Mouse (Mus musculus): ENCODE measurements at regions not wholly inside any gene's neighbourhood (a gene's known extent, or its start where the extent isn't known, plus 50 kb on each side); places are given as distances from the start of the nearest gene placed in this dataset.
"Not testable (repeated sequence)": the region's sequence is repeated elsewhere in the genome, so short reads cannot be mapped to it uniquely, and the experiment has no call there.

DNA sequence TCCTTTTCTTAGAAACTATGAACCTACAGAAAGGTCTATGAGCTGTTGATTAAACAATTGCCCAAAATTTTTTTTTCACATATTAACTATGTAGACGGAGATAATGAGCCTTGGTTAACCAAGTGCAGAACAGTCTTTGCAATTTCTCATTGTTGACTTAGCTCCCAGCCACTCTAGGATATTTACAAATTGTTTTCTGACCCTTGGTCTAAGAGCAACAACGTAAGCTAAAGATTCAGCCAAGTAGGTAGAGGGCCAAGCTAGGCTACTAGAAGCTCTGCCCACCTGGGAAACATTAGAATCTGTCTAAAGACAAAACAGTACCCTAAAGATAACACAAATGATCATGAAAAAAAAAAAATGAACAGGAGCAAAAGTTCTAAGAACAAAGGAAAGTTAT is 67.5 kb upstream of the Map9 start:
- no peak for DNase-seq (ENCODE audit: low spot score)

DNA sequence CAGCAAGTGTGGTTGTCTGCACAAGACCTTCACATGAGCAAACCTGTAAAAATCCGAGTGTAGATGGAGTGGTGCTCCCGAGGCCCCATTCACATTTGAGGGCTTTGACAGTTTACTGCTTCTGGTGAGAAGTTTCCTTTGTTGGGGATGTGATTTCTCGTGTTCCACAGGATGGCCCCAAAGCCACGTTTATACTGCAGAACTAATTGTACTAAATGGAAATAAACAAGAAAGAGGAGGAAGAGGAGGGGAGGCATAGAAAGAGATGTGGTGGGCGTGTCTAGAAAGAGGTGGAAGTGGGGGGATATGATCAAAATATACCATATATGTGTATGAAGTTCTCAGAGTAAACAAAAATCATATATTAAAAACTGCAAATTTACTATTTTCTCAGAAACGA is 68.8 kb upstream of the Map9 start:
- DNase-seq (ENCODE audit: low spot score), result no peak

DNA sequence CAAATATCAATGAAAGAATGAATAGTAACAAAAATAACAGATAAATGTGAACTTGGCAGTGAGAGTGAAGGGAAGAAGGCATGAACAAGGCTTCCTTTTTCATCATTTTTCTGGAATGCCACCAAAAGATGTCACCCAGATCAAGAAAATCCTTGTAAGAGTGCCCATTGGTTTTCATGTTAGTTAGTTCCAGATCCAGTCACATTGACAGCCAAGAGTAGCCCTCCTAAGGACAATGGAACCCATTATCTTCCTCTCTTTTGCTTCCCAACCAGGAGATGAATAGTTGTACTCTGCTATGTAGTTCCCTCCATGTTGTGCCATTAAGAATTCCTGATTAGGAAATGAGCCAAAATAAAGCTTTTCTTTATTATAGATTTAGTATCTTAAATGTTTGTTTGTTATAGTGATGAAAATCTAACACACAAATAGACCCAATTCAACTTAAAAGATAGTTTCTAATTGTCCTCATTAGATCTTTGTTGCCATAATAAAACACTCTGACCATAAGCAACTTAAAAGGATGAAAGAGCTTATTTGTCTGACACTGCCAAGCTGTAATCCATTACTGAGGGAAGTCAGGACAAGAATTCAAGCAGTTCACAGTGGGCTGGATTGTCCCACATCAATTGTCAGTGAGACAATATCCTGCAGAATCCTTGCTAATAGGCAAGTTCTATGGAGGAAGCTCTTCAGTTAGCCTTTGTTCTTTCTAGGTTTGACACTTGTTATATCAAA is 80.7 kb upstream of the Map9 start:
- DNase-seq (ENCODE audit: low spot score), result no peak

DNA sequence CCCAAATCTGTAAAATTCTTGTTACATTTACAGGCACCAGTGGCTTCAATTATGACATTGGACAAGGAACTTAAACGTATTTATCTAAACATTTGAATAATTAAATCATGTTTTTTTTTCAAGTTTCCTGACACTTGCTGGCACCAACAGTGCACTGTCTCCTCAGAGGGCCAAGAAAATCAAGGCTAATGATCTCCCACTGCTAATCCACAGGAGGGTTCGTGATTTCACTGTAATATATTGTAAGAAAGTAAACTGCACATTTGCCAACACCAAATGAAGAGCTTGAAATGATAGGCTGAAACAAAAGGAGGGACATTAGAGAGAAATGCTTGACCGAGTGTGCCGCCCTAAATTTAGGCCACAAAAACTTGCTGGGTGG is 82.0 kb upstream of the Map9 start:
- DNase-seq (ENCODE audit: low spot score), result no peak

DNA sequence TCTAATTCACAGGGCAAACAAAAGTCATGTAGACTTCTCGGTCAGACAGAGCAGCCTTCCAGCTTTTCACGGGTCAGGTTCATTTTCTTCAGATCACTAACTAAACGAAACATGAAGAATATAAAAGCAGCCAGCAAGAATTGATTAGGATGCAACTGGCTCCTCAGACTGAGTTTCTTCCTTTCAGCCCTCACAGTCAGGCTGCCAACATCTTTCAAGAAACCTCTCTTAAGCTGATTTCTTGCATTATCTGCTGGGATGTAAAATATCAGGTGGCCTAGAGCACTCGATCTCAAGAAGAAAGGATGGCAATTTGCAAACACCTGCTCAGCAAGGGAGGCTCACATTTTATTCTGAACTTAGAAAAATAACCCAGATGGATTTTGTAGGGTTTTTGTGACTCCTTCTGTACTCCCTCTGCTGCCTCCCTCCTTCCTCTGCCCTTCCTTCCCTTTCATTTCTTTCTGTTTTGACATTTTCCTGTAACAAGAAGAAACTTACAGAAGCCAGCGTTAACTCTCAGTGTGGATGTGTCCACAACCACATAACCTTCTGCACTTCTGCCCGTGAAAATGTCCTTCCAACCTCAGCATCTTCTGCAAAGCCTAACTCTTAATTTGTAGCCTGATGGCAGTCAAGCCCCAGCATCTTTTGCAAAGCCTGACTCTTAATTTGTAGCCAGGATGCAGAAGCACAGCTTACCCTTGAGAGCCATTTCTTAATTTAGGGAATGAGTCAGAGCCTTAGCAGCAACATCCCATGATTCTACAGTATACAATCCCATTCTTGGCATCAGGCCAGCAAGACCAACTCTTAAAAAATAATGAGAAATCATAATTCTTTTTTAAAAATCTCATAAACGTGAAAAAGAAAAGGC is 82.7 kb upstream of the Map9 start:
- DNase-seq (ENCODE audit: low spot score), result peak; percentile 10

DNA sequence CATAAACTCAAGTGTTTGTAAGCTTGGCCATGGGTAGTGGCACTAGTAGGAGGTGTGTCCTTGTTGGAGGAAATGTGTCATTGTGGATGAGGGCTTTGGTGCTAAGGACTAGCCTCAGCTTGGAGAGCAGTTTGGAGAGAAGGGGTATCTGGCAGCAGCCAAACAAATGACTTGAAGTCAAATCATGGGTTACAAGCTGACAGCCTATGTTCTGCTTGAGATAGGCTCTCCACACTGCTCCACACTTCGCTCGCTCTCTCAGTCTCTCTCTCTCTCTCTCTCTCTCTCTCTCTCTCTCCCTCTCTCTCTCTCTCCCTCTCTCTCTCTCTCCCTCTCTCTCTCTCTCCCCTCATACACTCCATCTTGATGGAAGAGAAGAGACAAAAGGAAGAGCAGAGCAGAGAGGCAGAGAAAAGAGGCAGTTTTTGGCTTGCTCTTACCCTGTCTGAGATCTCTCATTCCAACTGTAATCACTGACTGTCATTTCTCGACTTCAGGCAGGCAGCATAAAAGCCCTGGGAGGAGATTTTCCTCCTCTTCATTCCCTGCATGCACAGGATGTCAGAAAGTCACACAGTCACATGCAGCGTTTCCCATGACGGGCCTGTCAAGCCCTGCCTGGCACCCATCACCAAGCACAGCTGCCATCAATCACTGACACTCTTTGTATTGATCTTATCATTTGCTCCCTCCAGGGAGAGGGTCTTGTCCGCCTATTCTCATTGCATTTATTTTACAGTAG is 83.5 kb upstream of the Map9 start:
- DNase-seq (ENCODE audit: low spot score), result peak; percentile 30

DNA sequence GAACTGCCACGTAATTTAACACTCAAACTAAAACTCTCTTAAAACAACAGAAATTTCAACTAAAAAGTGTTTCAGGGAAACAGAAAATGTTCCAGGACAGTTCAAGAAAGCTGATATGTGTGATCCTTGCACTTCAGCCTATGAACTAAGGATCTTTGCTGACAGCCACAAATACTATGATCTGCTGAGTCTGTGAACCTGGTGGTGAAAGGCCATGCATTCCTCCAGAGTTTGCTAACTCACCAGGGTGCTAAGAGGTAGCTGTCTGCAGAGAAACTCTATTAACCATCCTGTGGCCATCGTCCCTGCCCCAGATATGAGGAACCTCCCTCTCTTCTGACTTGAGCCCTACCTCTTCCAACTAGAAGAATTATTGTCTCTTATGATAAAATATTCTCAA is 84.3 kb upstream of the Map9 start:
- DNase-seq (ENCODE audit: low spot score), result not testable (repeated sequence)

DNA sequence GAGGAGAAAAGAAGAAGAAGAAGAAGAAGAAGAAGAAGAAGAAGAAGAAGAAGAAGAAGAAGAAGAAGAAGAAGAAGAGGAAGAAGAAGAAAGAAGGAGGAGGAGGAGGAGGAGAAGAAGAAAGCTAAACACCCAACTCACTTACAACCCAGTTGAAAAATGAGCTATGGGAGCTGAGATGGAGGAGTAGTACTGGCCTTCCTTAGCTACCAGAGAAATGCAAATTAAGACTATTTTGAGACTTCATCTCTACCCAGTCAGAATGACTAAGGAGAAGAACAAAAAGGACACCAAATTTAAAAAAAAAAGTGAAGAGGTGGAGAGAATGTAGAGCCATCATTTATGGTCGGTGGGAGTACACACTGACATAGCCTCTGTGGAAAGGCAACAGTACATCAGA is 85.9 kb upstream of the Map9 start:
- DNase-seq (ENCODE audit: low spot score), result no peak

DNA sequence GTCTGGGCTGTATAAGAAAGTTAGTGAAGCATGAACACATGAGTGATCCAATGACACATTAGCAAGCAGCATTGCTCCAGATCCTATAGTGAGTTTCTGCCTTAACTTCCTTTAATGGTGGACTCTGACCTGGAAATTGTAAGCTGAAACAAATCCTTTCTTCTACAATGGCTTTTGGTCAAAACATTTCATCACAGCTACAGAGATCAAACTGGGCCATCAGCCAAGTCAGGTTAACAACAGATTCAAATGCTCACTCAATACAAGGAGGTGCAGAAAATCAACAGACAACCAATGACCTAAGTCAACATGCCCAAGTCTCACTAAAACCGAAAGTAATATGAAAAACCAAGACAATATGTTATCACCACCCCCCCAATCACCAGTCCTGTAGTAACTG is 91.9 kb upstream of the Map9 start:
- DNase-seq (ENCODE audit: low spot score), result no peak

DNA sequence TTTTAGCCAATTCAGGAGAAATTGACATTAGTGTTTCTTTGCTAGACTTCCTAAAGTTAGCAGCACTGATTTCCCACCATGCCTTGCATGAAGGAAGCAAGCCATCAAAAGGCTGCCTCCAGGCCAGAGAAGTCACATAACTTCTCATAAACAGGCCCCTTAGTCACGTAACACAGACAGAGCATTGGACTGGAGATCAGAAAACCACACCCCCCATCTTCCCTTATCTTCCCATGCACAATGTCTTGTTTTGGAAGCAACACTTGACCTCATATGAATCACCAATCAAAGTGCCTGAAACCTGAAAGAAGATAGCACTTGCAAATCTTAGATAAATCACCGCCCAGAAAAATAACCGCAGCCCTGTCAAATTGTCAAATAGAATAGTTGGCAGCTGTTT is 95.9 kb upstream of the Map9 start:
- DNase-seq (ENCODE audit: low spot score), result no peak

DNA sequence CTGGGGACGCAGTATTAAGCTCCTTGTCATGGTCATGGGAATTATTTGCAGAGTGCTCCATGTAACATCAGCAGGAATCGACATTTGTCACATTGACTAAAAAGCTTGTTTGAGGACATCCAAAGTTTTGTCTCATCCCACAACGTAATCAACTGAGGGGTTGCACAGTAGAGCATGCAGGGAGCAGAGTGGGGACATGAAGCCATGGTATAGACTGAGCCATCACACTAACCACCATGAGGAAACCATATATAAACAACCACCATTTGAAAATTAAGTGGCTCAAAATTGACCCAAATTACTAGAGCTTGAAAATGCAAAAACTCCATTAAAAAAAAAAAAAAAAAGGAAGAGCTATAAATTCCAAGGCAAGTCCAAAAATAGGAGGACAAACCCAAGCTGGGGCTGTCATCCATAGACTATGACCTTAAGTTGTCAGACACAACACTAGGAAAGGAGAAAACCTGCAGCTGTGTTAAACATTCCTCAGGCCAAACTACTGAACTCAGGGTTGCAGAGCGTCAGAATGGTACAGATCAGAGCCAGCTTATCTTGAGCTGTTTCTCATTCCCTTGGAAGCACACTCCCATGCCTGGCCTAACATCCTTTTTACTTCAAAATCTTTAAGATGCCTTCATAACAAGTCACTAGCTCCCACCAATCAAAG is 97.7 kb upstream of the Map9 start:
- no peak for DNase-seq (ENCODE audit: low spot score)

DNA sequence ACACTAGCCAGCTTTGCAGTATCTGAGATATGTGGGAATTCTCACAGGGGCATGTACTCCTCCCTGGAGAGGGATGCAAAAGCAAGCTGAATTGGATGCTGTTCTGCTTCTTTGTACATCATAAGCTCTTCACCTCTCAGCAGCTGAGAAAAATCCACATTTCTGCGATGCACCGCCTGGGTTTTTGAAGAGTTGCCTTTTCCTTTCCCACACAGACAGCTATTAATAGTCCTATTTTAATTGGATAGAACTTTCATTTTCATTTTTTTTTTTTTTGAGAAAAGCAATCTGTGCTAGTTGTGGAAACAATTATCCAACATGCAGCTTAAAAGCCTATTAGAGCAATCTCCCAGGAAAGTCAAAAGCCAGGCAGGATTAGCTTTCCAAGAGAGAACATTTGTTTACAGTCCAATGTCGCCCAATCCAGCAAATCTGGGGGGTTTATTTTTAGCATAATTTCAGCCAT is 105.2 kb upstream of the Gucy1a1 start:
- peak; percentile 23 for DNase-seq (ENCODE audit: low spot score)

DNA sequence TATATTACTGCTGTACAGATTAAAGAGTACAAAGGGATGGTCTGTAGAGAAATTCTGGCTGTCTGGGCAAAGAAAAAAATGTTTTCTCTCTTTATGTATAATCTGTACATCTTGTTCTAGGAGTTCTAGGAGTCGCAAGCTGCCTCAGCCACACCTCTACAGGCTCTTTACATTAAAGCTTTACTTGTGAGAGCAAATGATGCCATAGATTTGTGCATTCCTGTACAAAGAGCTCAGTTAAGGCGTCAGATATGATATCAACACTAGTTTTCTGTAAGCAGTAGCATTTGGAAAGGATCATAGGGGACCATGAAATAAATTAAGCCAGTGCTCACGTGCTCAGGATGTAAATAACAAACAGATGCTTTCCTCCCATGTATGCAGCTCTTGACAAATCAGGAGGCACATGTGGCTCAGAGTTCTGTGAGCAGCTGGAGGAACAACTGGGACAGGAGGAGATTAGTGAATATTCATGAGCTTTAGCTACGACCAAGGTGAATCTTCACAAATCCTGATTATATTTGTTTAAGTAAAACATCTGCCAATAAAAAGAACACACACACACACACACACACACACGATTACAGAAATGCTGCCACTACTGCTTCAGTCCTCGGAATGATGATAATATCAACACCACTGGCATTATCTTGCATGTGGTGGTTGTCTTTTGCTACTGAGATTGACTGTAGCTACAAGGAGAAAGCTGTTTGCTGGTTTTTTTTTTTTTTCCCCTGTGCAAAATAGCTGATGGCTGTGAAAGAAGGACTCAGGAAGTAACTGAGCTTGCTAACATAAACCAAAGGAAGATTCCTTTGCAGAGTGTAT is 104.6 kb upstream of the Gucy1a1 start:
- no peak for DNase-seq (ENCODE audit: low spot score)

DNA sequence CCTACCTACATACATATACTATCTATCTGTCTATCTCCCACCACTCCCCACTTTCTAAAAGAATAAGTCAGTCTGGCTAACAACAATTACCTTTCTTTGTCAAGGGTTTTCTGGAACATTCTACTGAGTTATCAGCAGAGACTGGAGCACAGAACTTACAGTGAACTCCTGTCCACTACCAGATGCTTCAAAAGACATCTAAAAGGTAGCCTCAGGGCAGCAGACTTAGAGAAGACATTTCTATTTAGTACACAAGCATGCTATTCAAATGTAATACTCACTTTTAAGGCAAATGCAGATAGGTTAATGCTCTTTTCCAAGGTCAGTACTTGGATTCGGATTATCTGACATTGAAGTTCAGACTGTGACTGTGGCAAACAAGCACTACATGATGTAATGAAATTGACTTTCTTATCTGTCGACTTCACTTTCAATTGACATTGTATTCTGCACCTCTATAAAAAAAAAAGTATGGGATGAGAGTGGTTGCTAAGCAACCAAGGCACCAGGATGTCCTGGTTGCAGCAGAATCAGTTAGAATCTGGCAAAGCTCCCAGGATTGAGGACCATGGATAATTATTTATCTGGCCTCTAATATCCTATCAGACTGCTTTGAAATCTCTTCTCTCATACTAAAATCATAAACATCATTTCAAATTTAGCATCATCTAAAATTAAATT is 90.9 kb upstream of the Gucy1a1 start:
- no peak for DNase-seq (ENCODE audit: low spot score)

DNA sequence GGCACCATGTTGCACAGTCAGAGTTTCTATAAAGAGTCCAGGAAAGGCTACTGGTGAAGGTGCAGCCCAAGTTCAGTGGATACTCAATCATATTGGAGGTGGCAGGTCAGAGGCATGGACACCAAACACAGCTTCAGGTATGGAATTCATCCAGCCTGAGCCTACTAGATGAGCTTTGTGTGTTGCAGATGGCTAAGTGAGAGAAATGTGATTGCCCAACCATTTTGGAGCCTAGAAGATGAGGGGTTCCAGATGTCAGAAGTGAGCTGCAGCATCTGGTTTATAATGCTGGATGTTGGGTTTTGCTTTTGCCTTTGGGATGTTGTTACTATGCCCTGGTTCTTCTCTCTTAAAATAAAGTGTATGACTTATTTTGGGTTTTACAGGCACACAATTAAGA is 88.7 kb upstream of the Gucy1a1 start:
- DNase-seq (ENCODE audit: low spot score), result peak; percentile 29

DNA sequence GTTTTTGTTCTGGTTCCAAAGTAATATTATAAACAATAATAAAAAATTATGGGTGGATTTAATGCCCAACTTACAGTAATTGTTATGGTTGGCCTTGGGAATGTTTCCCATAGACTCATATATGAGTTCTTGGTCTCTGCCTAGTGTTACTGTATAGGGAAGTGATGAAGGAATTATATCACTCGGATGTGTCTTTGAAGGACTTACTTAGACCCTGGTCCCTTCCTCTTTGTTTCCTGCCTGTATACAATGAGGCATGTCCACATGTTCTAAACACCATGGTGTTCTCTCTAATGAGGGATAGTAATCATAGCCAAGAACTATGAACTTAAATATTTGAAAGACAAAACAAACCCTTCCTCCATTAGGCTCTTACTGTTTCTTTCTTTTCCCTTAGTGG is 77.8 kb upstream of the Gucy1a1 start:
- DNase-seq (ENCODE audit: low spot score), result no peak

DNA sequence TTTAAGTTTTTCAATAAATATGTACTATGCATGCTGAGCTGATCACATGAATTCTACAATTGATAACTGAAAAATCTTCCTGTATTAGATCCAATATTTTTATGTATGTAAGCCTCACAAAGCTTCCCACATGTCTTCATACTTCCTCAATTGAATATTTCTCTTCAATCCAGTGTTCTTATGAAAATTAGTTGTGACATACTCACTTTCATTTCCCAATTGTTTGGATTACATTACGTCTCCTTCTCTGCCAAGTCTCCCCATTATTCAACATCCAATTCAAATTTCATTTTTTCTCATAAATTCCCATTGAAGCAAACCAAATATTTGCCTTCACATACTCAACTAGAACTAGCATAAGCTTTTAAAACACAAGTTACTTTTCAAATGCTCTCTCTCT is 76.3 kb upstream of the Gucy1a1 start:
- DNase-seq (ENCODE audit: low spot score), result no peak

DNA sequence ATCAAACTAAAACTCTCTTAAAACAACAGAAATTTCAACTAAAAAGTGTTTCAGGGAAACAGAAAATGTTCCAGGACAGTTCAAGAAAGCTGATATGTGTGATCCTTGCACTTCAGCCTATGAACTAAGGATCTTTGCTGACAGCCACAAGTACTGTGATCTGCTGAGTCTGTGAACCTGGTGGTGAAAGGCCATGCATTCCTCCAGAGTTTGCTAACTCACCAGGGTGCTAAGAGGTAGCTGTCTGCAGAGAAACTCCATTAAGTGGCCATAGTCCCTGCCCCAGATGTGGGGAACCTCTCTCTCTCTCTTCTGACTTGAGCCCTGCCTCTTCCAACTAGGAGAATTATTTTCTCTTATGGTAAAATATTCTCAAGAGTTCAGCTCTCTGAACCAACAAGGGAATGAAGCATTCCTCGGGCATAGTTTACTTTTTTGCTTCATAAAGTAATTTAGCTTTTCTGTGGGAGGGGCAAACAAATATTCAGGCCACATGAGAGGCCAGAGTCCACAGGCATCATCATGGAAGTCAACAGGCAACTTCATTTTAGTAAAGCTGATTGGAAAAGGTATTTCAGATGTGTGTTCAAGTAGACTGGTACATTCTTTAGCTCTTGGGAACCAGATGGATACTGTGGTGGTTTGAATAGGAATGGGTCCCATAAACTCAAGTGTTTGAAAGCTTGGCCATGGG is 73.8 kb upstream of the Gucy1a1 start:
- DNase-seq (ENCODE audit: low spot score), result not testable (repeated sequence)

DNA sequence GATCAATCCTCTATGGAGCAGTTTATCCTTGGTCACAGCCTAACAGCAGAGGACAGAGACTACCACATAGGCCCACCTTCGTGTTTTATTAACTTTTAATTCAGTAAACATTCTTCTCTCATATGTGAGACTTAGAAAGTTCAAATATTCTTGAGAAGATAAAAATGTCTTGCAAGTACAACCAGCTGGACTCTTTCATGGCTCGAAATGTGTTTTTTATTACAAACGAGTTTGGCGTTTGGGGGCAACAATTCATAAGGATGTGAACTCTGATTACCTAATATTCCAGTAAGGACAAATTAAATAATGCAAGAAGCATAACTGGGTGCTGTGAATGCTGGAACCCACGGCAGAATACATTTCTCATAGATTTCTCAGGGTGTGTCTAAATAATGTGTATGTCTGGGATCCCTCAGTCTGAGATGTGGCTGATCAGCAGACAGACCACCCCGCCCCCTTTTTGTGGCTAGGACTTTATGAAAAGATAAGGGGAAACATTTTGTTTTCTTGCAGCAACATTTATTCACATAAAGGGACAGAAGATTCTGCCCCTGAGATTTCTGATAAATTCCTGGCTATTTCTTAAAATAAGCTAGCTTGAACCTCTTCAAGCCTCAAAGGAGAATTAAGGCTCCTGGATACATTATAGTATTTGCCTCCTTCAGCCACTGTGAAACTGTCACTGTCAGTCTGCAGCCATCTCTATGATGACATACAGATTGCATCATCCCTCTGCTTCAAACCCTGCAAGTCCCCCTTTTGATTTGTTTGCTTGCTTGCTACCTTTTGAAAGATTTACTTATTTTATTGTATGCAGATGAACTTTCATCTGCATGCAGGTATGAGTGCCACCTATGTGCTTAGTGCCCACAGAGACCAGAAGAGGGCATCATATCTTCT is 69.2 kb upstream of the Gucy1a1 start:
- DNase-seq (ENCODE audit: low spot score), result peak; percentile 18

All from lung, postnatal 25 days (tissue).